Mouse (Mus musculus): Measurements from ENCODE around the gene Rims3.

The Rims3 gene

GRCm38 (mm10) chr4:120894584-120894983, 40.0 kb downstream of the Rims3 start:
- no peak for DNase-seq

- no peak for DNase-seq
Observed at GRCm38 (mm10) chr4:120895226-120895625, 40.6 kb downstream of the Rims3 start.

- no peak for DNase-seq
Observed at GRCm38 (mm10) chr4:120895810-120896584, 41.4 kb downstream of the Rims3 start.

GRCm38 (mm10) chr4:120904533-120904932, 49.9 kb downstream of the Rims3 start:
- DNase-seq: no peak

GRCm38 (mm10) chr4:120905644-120906043, 51.0 kb downstream of the Rims3 start:
- DNase-seq: no peak

- peak; percentile 61 for DNase-seq
Observed at GRCm38 (mm10) chr4:120909558-120910150, 55.0 kb downstream of the Rims3 start.

- DNase-seq: no peak
Observed at GRCm38 (mm10) chr4:120911086-120911485, 56.5 kb downstream of the Rims3 start.

GRCm38 (mm10) chr4:120912866-120913265, 58.2 kb downstream of the Rims3 start:
- no peak for DNase-seq

- DNase-seq: no peak
Observed at GRCm38 (mm10) chr4:120913443-120913842, 58.8 kb downstream of the Rims3 start.

GRCm38 (mm10) chr4:120913861-120914260, 59.2 kb downstream of the Rims3 start:
- no peak for DNase-seq

GRCm38 (mm10) chr4:120914501-120914900, 59.9 kb downstream of the Rims3 start:
- DNase-seq: no peak

GRCm38 (mm10) chr4:120921461-120921860, 66.8 kb downstream of the Rims3 start:
- DNase-seq: no peak

GRCm38 (mm10) chr4:120924554-120925299, 70.1 kb downstream of the Rims3 start, which contains the start of gene Exo5:
Gene Exo5, minus strand, starts transcription at chr4:120925017.
- DNase-seq: peak; percentile 72

GRCm38 (mm10) chr4:120925386-120925785, 70.8 kb downstream of the Rims3 start:
- peak; percentile 27 for DNase-seq

- DNase-seq: no peak
Observed at GRCm38 (mm10) chr4:120928686-120929085, 74.1 kb downstream of the Rims3 start.

GRCm38 (mm10) chr4:120930736-120931135, 76.1 kb downstream of the Rims3 start:
- DNase-seq: no peak

GRCm38 (mm10) chr4:120935006-120935405, 80.4 kb downstream of the Rims3 start:
- no peak for DNase-seq

Data from cerebellum, adult 11 months (tissue).